Mouse (Mus musculus) gastrocnemius, adult 18-20 months (tissue): ENCODE measurements around the gene Rhbdd1. TPM values are rescaled to one million over a fixed set of nuclear protein-coding genes. Genes with fewer than 3 reads are reported as not detected.
A peak's percentile ranks its signal among the peaks of the same experiment; 100 is the strongest.

Experiments used
- DNase-seq: peaks from one replicate; pipeline ENCODE4 v3.0.0; 2021; ENCODE audit warnings: low spot score
- long read RNA-seq, 2 experiments: library from polyadenylated mRNA; stranded (forward); transcript quantifications; one replicate each; pipeline ENCODE4 v2.0.0; 2021
- total RNA-seq, 2 experiments: library from RNA; stranded (reverse); gene quantifications; 2 replicates each; pipeline ENCODE4 v1.2.3; 2021

The Rhbdd1 gene
- 1 to 10 TPM; 7.4 to 8.4 TPM for total RNA-seq
- long read RNA-seq, experiment 1, partial matches to known transcripts: 4 of 7 reads
- long read RNA-seq, experiment 1, other reads (novel, unspliced or antisense): 0 of 7 reads
- long read RNA-seq, experiment 2, transcript Rhbdd1-201 (7 exons, 3,636 nt): major isoform, 5 of 7 reads
- long read RNA-seq, experiment 2, partial matches to known transcripts: 2 of 7 reads
- long read RNA-seq, experiment 2, other reads (novel, unspliced or antisense): 0 of 7 reads

- DNase-seq: peak; percentile 97
Measured at GRCm38 (mm10) chr1:82316111-82316745, at the start of gene Rhbdd1. Rhbdd1 (plus strand) TSS chr1:82316452.

GRCm38 (mm10) chr1:82267547-82267946 is 48.7 kb upstream of the Rhbdd1 start:
- DNase-seq: no peak

- DNase-seq: no peak
Measured at GRCm38 (mm10) chr1:82272231-82272630, 44.0 kb upstream of the Rhbdd1 start.

- no peak for DNase-seq
Measured at GRCm38 (mm10) chr1:82273529-82273928, 42.7 kb upstream of the Rhbdd1 start.

GRCm38 (mm10) chr1:82274361-82274760 is 41.9 kb upstream of the Rhbdd1 start:
- DNase-seq: no peak

GRCm38 (mm10) chr1:82279768-82280167 is 36.5 kb upstream of the Rhbdd1 start:
- DNase-seq: no peak

GRCm38 (mm10) chr1:82281823-82282222 is 34.4 kb upstream of the Rhbdd1 start:
- peak; percentile 40 for DNase-seq

- peak; percentile 88 for DNase-seq
Measured at GRCm38 (mm10) chr1:82282992-82283611, 33.1 kb upstream of the Rhbdd1 start.

GRCm38 (mm10) chr1:82283901-82284301 is 32.4 kb upstream of the Rhbdd1 start:
- DNase-seq: no peak

GRCm38 (mm10) chr1:82284403-82284802 is 31.8 kb upstream of the Rhbdd1 start:
- no peak for DNase-seq

- DNase-seq: peak; percentile 19
Measured at GRCm38 (mm10) chr1:82285461-82286189, 30.6 kb upstream of the Rhbdd1 start.

GRCm38 (mm10) chr1:82286190-82287051 is 29.8 kb upstream of the Rhbdd1 start:
- DNase-seq: peak; percentile 40

GRCm38 (mm10) chr1:82287052-82287775 is 29.0 kb upstream of the Rhbdd1 start:
- DNase-seq: peak; percentile 41

GRCm38 (mm10) chr1:82287776-82288325 is 28.4 kb upstream of the Rhbdd1 start:
- peak; percentile 15 for DNase-seq

GRCm38 (mm10) chr1:82288421-82288990 is 27.7 kb upstream of the Rhbdd1 start:
- DNase-seq: peak; percentile 47

- DNase-seq: peak; percentile 25
Measured at GRCm38 (mm10) chr1:82289116-82289989, 26.9 kb upstream of the Rhbdd1 start.

- DNase-seq: peak; percentile 53
Measured at GRCm38 (mm10) chr1:82289990-82290681, 26.1 kb upstream of the Rhbdd1 start.

GRCm38 (mm10) chr1:82290723-82291150 is 25.5 kb upstream of the Rhbdd1 start:
- peak; percentile 81 for DNase-seq
